Mouse (Mus musculus): ENCODE measurements around the gene Gm11733.

DNA sequence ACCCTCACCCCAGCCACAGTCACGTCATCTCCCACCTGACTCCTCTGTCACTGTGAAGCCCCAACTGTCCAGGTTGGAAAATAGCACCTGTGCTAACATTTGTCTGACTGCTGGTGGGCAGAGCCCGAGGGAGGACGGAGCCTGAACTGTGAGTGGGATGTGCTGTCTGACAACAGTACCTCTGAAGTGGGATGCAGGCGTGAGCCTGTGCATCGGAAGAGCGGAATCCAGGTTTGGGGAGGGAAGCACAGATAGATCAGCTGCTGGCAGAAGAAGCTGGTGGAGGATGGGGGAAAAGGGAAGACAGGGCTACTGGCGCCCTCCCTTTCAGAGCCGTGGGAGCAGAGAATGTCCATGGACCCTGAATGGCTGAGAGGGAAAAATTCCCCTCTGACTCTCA lies 11.3 kb upstream of the Gm11733 start:
- TF ChIP-seq POLR2A (IDR thresholded peaks at IDR 0.05; ENCODE audit: extremely low read depth, insufficient read depth, low read length) (no peak), CTCF (IDR thresholded peaks at IDR 0.05; ENCODE audit: low read depth, low read length) (no peak)
